Mouse (Mus musculus) embryo, embryonic 10 days (tissue): ENCODE measurements at regions not wholly inside any gene's neighbourhood (a gene's known extent, or its start where the extent isn't known, plus 50 kb on each side); places are given as distances from the start of the nearest gene placed in this dataset.
"Not testable (repeated sequence)": the region's sequence is repeated elsewhere in the genome, so short reads cannot be mapped to it uniquely, and the experiment has no call there.

Experiments used
- DNase-seq: peaks from one replicate; pipeline ENCODE4 v3.0.0-alpha.2; 2015; ENCODE audit warnings: low spot score

DNA sequence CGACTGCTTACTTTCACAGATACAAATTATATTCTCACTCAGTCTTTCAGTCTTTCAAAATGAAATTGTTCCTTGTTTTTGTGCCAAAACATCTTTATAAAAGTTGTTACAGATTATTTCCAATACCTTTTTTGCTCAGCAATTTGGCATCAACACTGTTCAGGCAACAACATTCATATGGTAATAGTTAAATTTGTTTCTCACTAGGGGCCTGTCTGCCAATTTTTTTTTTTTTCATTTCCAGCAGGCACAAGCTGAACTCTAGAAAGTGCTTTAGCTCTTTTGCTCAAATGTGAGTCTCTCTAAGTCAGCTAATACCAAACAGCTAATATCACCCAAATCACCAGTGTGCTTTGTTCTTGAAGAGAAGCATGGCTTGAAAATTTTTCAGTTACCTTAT lies 199.4 kb downstream of the Antxr2 start:
- DNase-seq: no peak

DNA sequence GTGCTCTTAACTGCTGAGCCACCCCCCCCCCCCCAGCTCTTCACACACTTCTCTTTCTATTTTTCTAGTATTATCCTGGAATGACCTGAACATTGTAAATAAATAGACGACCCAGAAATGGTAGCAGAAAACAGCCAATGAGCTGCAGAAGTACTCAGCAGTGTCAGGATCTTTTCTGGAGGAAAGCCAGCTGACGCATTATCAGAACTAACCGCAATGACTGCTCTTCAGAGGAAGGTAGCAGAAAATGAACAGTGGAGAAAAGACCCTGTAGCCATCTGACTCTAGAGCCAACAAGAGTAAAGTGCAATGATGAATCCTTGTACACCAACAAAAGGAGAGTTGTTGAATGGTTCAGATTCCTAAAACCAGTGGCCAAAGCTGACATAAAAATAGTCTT lies 213.4 kb downstream of the Antxr2 start:
- no peak for DNase-seq

DNA sequence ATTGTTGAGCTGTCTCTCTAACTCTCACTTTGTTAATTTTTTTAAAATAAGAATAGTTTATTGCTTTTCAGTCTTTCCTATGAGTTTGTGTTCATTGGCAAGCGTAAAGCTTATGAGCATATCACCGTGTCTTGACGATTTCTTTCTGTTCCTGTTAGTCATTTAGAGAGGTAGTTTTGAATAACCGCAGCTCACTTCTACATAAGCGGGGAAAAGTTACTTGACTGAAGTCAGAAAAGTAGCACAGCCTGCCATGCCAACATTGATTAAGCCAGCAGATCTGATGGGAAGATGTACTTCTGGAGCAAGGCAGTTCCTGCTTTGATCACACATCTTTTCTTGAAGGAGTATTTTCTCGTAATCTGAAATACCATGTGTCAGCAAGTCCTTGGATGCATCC lies 215.5 kb downstream of the Antxr2 start:
- no peak for DNase-seq

DNA sequence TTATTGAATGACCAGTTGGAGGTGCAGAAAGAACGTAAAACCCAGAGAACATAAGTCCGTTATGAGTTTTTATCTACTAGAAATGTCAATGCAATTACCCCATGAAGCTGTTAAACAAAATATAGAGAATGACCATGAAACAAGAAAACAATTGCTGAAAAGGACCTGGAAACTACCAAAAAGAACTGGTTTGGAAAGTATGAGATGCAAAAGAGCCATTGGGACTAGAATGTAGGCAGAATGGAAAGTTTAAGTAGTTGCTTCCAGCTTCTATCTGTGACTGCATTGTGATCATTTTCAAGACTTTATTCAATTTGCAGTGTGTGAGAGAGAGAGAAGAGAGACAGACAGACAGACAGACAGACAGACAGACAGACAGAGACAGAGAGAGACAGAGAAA lies 216.1 kb downstream of the Antxr2 start:
- no peak for DNase-seq

DNA sequence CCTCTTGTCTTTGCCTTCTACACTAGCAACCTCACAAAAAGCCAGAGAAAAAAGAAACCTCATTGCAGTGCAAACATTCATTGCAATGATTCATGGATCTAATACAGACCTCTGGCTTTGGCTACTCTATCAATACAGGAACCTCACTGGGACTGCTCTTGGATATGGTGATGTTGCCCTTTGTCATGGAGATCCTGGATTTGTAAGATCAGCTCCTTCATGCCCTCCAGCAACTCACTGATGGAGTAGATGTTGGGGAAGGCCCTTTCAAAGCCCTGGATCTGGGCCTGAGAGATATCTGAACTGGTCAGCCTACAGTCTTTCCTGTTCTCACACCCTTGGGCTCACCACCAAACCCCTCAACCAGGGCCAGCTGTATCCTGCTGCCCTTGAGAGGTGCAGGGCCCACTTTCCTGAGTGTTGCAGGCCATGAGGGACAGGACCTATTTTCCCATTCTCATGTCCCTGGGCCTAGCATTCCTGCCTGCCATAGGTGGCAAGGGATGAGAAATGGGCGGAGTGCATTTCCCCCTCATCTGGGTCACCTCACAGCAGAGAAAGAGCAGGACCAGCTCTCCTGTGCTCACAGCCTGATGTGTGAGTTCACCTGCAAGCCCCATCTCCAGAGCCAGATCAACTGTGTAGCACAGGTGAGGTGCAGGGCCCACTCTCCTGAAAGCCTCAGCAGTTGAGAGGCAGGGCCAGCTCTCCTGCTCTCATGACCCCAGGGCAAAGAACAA lies 218.1 kb downstream of the Antxr2 start:
- no peak for DNase-seq

DNA sequence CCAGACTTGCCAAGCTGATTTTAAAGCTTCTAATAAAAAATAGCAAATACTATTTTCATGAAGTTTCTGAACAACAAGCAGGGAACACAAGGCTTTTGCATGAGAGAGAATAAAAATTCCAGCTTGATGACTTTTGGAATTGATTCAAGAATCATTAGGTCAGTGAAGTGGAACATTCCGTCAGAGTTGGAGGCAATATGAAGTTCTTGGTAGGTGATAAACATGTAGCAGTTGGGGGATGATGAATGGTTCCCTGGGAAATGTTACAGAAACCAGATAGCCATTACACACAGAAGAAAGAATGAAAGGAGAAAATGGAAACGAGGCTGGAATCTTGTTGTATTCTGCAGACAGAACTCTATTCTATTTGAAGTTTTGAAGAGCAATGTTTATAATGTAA lies 221.8 kb downstream of the Antxr2 start:
- DNase-seq: no peak

DNA sequence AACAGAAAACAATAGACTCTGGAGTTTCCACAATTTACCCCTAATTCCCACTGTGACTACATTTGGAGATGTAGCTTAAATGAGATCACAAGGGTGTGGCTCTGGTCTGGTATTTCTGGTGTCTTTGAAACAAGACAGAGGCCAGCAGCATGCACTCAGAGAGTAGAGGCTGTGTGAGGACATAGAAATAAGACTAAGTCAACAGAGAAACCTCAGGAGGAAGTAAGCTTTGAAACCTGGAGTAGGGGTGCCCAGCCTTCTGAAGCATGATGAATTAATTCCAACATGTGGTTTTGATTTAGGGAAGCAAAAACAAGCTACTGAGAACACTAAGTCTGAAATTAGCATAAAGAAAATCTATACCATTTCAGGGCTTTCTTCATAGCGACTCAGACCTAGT lies 223.7 kb downstream of the Antxr2 start:
- peak; percentile 29 for DNase-seq

DNA sequence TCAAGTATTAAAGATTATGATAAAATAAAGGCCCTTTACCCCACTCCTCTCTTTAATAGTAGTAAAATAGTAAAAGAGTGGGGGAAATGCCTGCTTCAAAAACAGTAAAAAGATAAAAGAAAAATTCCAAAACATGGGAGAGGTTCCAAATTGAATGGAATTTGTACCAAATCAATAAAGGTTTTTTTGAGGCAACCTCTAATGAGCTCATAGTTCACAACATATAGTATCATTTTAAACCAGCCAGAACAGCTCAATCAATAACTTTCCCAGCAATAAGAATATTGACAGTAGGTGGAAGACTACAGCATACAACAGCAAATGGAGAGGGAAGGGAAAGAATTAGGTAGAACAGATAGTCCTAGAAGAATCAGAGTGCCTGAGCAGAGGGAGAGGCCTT lies 224.1 kb downstream of the Antxr2 start:
- no peak for DNase-seq

DNA sequence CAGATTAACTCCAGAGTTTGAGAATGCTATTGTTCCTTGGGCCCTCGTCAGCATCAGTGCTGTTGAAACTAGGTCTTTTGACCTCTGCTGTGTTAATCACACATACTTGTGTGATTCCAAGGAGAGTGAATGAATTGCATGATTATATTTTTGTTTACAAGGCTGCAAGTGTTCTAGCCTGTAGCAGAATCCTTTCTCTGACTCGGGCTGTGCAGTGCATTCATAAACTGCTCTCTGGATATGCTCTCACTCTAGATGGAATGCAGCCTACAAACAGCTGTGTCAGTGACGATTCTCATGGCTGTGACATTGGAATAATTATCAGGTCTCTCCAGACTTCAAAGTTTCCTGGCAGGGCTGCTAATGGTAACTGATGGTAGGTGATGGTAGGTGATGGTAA lies 230.8 kb downstream of the Antxr2 start:
- no peak for DNase-seq

DNA sequence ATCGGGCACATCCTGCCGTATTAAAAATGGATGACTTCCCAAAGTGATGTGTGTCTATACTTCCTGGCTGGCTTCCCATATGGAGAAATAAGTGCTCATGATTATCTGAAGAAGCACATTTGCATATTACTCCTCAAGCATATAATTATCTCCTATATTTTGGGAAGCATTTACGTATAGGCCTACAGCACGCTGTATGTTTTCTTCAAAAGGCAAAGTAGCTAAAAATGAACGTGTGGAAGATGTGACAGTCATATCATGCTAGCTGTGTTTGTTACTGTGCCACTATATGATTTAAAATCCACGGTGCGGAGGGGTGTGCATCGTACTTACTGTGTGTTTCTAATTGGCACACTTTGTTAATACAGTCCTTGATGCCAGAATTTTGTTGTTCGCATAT lies 242.7 kb downstream of the Antxr2 start:
- DNase-seq: no peak

DNA sequence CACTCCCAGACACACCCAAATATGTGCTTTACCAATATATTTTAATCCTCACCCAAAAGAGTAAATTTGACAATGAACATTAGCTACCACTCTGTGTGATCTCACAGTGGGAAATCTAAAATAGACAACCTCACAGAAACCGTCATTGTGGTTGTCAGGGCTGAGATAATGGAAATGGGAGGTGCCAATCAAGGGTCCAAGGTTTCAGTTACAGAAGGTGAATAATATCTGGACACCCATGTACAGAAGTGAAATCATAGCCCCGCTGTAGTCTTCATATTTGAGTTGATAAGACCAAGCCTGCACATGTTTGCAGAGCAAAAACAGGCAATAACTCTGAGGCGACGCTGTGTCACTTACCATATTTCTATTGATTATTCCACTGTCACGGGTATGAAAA lies 243.8 kb downstream of the Antxr2 start:
- no peak for DNase-seq

DNA sequence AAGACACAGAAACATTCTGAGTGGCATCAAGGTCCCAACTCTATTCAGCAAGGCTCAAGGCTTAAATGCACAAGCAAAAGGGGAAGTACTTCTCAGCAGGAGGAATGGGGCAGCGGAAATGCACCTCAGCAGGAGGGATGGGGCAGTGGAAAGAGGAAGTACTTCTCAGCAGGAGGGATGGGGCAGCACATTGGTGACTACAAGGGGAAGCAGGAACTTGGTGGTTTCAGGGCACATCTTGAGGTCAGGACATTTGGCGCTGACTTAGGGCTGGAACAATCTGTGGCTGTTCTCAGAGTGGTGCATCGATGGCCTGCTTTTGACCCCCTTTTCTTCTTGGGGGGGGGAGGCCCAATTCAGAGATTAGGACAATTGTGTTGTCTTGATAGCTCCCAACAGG lies 255.7 kb downstream of the Antxr2 start:
- not testable (repeated sequence) for DNase-seq

DNA sequence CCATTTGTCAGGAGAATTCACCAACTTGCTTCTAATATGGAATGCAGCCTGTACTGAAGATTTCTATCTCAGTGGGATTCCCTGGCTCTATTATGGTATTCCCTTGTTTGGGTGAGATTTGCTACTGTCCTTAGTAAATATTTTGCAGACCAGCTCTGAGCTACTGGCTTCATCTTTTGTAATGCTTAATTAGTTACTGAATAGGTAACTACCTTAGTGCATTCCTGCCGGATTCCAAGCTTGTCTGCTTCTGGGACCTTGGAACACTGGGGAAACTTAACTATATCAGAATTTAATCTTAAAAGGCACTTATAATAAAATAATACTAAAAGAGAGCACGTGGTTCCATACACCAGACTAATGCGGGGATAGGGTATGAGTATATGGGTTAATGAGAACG lies 257.4 kb downstream of the Antxr2 start:
- not testable (repeated sequence) for DNase-seq

DNA sequence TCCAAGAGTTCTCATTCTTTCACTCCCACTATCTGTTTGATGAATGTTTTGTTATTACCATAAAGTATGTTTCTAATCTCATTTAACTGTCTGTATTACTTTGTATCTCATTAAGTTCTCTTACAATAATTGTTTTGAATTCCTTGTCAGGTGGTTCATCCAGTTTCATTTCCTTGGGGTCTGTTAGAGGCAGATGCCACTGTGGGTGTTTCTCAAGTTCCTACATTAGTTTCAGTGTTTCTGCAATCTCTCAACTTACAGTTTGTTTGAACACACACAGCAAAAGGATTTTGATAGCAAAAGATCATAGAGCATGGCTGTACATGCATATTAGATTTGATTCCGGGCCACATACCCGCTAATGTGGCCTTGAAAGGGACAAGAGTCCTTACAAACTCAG lies 280.5 kb upstream of the Gk2 start:
- no peak for DNase-seq

DNA sequence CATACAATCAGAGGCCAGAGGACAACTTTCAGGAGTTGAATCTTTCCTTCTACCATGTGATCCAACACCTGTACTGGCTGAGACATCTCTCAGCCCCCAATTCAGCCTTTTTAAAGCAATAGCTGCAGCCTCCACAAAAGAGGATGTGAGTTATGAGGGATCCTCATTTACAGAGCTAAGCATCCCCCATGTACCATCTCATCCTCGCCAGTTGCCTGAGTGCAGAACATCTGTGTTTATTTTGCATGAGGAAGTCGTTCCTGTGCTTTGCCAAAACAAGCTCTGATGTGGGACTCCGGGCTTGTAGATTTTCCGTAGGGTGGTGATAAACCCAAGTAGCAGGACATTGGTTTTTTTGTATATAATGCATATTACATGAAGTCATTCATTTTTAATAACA lies 274.1 kb upstream of the Gk2 start:
- no peak for DNase-seq

DNA sequence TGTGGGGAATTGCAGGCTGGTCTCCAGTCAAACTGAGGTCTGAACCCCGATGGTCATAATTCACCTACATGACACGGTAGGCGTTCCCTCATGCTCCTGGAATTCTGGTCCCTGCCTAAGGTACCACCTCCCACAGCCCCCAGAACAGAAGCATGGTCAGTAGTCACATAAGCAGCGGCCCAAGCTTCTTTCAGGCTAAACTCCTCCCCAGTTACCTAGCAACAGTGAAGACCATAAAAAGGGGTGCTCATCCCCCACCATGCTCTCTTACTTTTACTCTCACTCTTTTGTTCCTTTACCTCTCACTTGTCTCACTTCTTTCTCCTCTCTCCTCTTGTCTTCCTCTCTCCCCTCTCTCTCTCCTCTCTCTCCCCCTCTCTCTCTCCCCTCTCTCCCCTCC lies 262.5 kb upstream of the Gk2 start:
- DNase-seq: peak; percentile 40

DNA sequence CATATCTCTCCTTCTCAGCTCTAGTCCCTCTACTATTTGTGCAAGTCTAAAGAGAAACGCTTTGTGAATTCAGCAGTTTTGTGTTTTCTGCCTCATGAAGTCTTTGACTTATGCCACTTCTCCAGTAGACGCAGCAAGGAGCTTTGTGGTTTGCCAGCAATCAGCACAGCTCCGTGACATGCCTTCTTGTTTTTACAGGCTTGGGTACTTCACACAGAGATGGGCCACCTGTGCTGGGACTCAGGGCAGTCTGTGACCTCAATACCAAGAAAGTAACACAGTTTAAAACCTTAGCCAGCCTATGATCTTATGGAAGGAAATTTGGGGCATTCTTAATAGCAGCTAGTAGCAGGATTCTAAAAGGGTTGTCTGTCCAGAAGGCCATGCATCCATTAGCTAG lies 248.4 kb upstream of the Gk2 start:
- no peak for DNase-seq

DNA sequence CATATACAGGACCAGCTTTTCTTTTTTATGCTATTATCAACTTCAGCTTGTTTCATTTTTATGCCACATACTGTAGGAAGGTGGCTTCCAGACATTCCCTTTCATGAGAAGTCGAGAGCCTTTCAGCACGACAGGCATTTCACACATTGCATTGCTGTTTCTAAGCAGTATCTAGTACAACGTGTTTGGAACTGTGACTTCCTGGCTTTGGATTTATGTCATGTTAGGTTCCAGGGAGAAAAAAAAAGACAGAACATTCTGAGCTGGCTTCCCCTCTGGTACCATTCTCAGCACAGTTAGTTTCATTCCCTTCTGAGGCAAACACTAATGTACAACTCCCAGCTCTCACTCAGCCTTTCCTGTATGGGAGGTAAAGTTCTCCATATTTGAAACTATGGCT lies 243.7 kb upstream of the Gk2 start:
- no peak for DNase-seq

DNA sequence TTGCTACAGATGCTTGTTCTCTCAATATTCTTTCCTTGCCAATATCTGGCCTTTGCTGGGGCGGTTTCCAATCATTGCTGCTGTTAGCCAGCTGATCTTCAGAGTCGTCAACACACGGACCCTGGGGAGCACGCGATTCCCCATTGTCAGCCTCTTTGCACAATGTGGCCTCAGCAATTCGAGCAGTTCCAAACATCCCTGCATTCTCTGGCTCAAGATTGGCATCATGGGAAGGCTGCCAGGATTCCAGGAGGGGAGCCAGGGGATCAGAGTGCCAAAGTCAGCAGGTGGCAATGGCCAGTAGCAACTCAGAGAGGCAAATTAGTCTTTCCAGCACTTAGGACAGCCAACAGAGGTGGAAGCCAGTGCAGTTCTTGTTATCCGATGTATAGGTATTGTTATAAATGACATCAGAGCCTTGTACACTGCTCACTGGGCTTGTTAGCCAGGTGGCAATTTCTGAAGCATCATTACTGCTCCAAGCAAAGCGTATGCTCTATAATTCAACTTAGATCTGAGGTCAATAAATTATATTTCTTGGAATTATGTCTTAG lies 240.8 kb upstream of the Gk2 start:
- no peak for DNase-seq

DNA sequence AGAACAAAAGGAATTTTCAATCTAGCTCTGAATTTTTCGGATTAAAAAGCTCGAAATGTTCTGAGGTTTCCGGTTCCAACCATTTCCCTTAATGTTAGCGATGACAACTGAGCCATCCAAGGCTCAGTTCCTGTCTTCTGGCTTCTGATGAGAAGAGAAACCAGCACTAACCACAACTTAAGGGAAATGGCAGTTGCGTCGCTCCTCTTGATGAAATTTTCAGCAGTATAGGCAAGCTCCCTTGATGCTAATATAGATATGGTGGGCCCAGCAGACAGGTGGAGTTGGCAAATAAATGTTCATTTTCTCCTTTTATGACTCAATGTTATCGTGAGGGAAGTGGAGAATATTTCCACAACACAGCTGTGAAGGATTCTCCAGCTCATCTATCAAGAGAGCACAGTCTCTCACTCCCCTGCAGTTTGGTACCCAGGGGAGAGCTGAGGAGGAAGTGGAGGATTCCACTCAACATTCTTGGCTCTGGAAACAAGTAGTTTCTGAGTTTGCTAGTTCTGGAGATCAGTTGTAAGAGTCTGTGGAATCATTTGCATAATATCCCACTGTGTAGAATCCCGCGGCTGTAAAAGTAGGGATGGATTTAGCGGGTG lies 236.6 kb upstream of the Gk2 start:
- DNase-seq: no peak

DNA sequence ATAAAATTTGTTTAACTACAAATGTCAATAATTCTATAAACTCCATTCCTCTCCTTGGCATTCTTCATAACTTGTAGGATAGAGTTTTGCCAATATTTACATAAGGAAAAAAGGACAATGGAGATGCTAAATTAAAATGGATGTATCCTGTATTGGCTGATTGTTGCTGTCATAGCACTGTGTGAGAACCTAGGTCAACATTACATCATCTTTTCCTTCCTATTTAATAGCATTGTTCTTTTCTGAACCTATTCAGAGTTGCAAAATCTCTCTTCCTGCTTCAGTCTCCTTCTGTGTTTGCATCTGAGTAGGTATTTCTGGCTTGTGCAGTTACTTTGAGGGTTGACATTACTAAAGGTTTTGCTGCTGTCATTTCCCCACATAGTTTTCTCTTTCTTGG lies 228.6 kb upstream of the Gk2 start:
- DNase-seq: no peak

DNA sequence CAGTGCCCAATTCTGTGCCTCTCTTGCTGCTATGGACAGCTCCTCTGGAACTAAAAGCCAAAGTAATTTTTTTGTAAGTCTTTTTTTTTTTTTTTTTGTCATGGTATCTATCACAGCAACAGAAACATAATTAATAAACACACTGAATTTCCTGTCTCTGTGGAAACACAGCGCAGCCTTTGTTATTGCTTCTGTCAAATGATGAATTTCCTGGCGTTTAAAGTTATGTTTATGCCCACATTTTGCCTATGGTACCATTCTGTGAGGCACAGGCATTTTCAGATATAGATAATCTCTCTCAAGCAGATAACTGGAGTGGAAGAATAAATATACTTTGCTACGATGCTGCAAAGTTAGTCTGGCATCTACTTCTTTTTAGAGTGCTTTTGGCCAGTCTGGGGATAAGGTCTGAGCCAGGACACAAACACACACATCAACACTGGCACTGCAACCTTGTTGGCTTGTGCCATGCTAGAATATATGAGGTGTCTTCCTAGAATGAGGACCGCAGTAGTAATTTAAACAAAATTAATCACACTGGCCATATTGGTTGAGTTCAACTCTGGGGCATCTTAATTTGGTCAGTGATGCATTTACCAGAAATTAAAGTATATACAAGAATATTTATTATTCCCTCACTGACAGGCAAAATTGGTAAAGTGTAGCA lies 227.9 kb upstream of the Gk2 start:
- DNase-seq: no peak

DNA sequence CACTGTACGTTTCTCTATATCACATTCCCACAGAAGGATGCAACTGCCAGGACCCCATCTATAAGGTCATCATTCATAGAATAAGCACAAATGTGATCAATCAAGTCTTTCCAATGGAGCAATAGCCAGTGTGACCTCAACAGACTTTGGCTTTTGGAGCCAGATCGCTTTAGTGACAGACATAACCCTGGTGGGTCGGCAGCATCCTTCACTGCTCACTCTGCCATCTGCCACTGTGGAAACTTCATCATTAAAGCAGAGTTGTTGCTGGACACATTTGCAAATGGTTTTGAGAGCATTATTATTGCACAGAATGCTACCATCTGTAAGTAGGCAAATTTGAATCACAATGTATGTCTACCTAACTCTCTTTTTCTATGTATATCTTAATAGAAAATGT lies 212.9 kb upstream of the Gk2 start:
- no peak for DNase-seq
